Mouse (Mus musculus): ENCODE measurements at regions not wholly inside any gene's neighbourhood (a gene's known extent, or its start where the extent isn't known, plus 50 kb on each side); places are given as distances from the start of the nearest gene placed in this dataset.

DNA sequence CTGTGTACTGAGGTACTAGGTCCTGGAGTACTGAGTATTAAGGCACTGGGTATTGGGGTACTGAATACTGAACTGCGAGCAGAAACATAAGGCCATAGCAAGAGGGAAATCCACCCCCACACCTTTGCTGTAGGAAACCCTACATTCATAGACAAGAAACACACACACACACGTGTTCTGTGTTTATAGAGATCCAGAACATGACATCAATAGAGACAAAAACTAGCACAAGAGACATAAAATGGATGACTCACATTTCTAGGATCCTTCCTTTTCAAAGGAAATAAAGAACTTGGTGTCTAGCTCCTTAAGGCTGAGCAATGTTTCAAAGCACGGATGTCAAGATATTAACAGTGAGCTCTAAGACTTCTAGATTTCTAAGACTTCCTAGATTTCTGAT, 49.9 kb upstream of the Nepro start:
- Histone ChIP-seq H3K4me2 (no peak overlapping the region), H3K27me3 (replicated peaks) (no peaks in the 10 kb centered on the region), H3K4me1 (peaks cover 3% of the 10 kb centered on the region; the same call in 1 of the 2 replicates), H3K9me3 (no peaks in the 10 kb centered on the region), H3K4me3 (replicated peaks) (no peak overlapping the region), H3K36me3 (no peaks in the 10 kb centered on the region), H3K9ac (no peak overlapping the region), H3K27ac (no peak overlapping the region)
- WGBS: 78% methylated on average over 3 of the region's 3 CpGs
- ATAC-seq (ENCODE audit: insufficient read depth, low FRiP score, low read depth): no peak

DNA sequence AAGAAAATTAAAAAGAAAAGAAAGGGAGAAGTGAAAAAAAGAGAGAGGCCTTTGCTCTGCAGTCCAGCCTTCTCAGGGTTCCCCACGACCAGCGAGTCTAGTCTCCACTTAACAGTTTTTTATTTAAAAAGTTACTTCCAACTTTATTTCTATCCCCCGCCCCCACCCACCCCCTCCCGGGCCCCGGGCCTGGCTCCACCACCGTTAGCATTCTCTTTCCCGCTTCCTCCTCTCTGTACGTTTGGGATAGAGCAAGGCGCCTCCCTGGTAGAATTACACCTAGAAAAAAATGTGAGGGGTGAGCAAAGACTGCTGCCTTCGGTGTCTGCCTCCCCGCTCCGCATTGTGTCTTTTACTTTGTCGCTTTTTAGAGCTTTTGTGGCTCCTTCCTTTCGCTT, 51.7 kb upstream of the Nepro start:
- peak overlapping the region; percentile 63; the same call in 1 of the 2 replicates for H3K27ac ChIP-seq
- no peak overlapping the region; the same call in 1 of the 2 replicates for H3K4me3 ChIP-seq (replicated peaks)
- H3K9me3 ChIP-seq: no peaks in the 10 kb centered on the region
- peak overlapping the region; percentile 41 for H3K4me2 ChIP-seq
- 0 out of 2 replicates have a peak, but pooled peaks have one; percentile 27 for ATAC-seq (ENCODE audit: insufficient read depth, low FRiP score, low read depth)
- no peaks in the 10 kb centered on the region for H3K27me3 ChIP-seq (replicated peaks)
- 12% methylated on average over 14 of the region's 14 CpGs for WGBS
- no peak overlapping the region for H3K9ac ChIP-seq
- H3K4me1 ChIP-seq: peaks cover 3% of the 10 kb centered on the region; the same call in 1 of the 2 replicates
- H3K36me3 ChIP-seq: no peaks in the 10 kb centered on the region

GRCm38 (mm10) chr16:44671551-44672421, 52.3 kb upstream of the Nepro start:
- H3K4me1 ChIP-seq: peaks cover 3% of the 10 kb centered on the region; the same call in 1 of the 2 replicates
- no peaks in the 10 kb centered on the region for H3K27me3 ChIP-seq (replicated peaks)
- H3K27ac ChIP-seq: peak overlapping the region; percentile 63
- no peaks in the 10 kb centered on the region for H3K9me3 ChIP-seq
- WGBS: 19% methylated on average over 22 of the region's 22 CpGs
- no peak for ATAC-seq (ENCODE audit: insufficient read depth, low FRiP score, low read depth)
- H3K36me3 ChIP-seq: no peaks in the 10 kb centered on the region
- no peak overlapping the region for H3K4me3 ChIP-seq (replicated peaks)
- no peak overlapping the region for H3K9ac ChIP-seq
- peak overlapping the region; percentile 41 for H3K4me2 ChIP-seq

- WGBS: 91% methylated on average over 6 of the region's 6 CpGs
- Histone ChIP-seq H3K4me3 (replicated peaks) (no peak overlapping the region), H3K27me3 (replicated peaks) (no peaks in the 10 kb centered on the region), H3K9ac (no peak overlapping the region), H3K36me3 (no peaks in the 10 kb centered on the region), H3K27ac (no peak overlapping the region), H3K9me3 (no peaks in the 10 kb centered on the region), H3K4me1 (peaks cover 3% of the 10 kb centered on the region; the same call in 1 of the 2 replicates), H3K4me2 (no peak overlapping the region)
- no peak for ATAC-seq (ENCODE audit: insufficient read depth, low FRiP score, low read depth)
Observed at GRCm38 (mm10) chr16:44668061-44668460, 56.0 kb upstream of the Nepro start.

- Histone ChIP-seq H3K4me3 (replicated peaks) (no peak overlapping the region), H3K27me3 (replicated peaks) (no peaks in the 10 kb centered on the region), H3K36me3 (no peaks in the 10 kb centered on the region), H3K27ac (no peak overlapping the region), H3K4me1 (peaks cover 3% of the 10 kb centered on the region; the same call in 1 of the 2 replicates), H3K4me2 (no peak overlapping the region), H3K9me3 (no peaks in the 10 kb centered on the region), H3K9ac (no peak overlapping the region)
- WGBS: 62% methylated on average over 6 of the region's 6 CpGs
- no peak for ATAC-seq (ENCODE audit: insufficient read depth, low FRiP score, low read depth)
Observed at GRCm38 (mm10) chr16:44667118-44667517, 57.0 kb upstream of the Nepro start.

DNA sequence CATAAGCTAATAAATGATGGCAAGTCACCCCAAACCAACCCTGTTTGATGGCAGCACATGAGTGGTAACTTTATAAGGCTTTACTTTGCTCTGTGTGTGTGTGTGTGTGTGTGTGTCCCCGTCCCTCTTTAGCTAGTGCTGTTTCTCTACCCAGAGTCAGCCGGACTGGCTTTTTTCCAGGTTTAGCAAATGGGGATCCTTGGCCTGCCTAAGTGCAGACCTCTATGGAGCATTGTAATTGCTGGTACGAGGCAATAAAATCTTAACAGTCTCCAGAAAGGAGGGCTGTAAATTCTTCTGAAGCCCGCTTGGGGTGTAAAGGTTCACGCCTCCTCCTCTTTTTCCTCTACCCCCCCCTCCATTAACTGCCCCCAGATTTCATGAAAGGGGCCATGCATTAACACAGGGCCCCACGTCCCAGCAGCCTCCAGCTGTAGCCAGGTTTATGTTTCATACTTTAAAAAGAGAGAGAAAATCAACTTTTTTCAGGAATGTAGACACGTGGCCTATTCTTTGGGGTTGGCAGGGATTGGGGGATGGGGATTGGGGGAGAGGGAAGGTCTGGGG, 57.6 kb upstream of the Nepro start:
- 33% methylated on average over 7 of the region's 7 CpGs for WGBS
- Histone ChIP-seq H3K4me1 (0 out of 2 replicates have a peak, but pooled peaks cover 2% of the 10 kb centered on the region), H3K4me3 (replicated peaks) (no peak overlapping the region), H3K9me3 (no peaks in the 10 kb centered on the region), H3K27me3 (replicated peaks) (no peaks in the 10 kb centered on the region), H3K4me2 (no peak overlapping the region), H3K36me3 (no peaks in the 10 kb centered on the region), H3K27ac (no peak overlapping the region), H3K9ac (no peak overlapping the region)
- no peak for ATAC-seq (ENCODE audit: insufficient read depth, low FRiP score, low read depth)

DNA sequence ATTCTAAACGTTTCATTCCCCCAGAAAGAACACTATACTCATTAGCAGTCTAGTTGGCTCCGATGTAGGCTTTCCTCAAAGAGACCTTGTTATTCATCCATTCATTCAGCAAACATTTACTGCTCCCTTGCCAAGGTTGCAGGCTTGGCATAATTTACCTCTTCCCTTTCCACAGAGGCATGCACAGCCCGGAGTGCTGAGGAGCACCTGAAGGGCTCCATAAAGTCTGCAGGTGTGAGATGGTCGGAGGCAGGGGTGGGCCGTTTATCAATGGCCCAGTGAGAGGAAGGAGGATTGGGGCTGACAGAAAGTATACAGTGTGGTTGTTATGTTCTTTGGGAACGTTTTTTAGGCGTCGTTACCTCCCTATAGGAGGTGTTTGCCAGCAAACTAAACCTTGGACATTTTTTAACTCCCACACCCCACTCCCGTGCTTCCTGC, 58.6 kb upstream of the Nepro start:
- Histone ChIP-seq H3K9me3 (no peaks in the 10 kb centered on the region), H3K27ac (no peak overlapping the region), H3K9ac (no peak overlapping the region), H3K4me2 (no peak overlapping the region), H3K36me3 (no peaks in the 10 kb centered on the region), H3K27me3 (replicated peaks) (no peaks in the 10 kb centered on the region), H3K4me3 (replicated peaks) (no peak overlapping the region), H3K4me1 (no peaks in the 10 kb centered on the region)
- 50% methylated on average over 9 of the region's 9 CpGs for WGBS
- no peak for ATAC-seq (ENCODE audit: insufficient read depth, low FRiP score, low read depth)

DNA sequence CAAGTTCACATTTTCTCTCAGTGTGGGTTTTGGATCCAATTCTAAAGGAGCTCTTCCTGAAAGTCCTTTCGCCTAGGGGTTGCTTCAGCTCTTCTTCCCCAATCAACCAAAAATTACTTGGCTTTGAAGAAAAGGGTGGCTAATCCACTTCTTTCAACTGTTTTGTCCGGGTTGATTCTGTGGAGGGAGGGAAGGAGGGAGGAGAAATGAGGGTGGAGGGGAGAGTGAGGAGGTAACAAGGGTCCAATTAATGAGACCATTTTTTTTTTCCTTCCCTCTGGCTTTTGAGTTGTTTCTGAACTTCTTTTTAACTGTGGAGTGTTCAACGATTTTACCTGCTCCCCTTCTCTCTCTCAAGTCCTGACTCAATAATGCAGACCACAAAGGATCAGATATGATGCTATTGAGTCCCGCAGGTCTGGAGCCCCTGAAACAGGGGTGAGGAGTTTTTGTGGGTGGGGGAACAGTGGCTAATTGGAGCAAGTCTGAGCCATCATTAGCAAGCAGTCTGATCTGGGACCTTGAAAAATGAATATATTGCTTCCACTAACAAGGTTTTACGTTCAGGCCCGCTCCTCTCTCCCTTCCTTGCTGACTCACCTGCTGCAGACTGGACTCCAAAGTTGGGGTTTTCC, 61.0 kb upstream of the Nepro start:
- WGBS: 76% methylated on average over 6 of the region's 6 CpGs
- no peak for ATAC-seq (ENCODE audit: insufficient read depth, low FRiP score, low read depth)

DNA sequence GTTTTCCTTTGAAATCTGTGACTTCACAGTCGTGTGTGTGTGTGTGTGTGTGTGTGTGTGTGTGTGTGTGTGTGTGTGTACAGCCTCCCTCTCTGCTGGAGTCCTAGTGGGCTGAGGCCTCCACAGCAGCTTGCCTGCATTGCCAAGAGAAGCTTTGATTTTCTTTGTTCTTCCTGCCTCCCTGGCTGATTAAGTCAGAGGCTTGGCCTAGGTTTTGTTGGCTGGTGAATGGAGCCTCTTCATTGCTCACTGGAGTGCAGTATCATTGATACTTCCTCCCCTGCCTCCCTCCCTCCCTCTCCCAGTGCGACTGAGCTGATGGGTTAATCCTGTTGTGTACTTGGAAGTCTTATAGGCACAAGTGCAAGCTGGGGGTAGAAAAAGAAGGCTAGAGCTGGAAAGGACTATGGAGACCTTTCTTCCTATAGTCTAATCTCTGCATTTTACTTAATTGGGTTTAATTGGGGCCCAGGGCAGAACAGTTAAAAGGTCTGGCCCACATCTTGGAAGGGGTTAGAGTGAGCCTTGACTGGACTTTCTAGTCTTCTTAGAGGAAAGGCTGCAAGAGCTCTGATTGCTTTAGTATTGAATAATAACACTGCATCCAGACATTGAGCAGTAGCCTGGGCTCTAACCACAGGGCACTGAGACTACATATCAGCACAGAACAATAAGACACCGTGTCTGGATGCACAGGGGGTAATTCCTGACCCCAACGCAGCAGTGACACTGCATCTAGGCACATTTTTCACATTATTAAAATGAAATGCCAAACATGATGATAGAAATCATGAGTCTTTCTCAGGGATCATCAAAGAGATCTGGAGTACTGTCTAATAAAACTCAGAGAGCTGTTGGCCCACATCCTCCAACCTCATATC, 62.9 kb upstream of the Nepro start:
- 53% methylated on average over 4 of the region's 4 CpGs for whole genome bisulfite sequencing
- Histone ChIP-seq H3K27ac (no peak overlapping the region), H3K4me1 (no peaks in the 10 kb centered on the region), H3K9ac (no peak overlapping the region), H3K4me2 (no peak overlapping the region), H3K27me3 (replicated peaks) (no peaks in the 10 kb centered on the region), H3K9me3 (no peaks in the 10 kb centered on the region), H3K4me3 (replicated peaks) (no peak overlapping the region), H3K36me3 (no peaks in the 10 kb centered on the region)
- no peak for ATAC-seq (ENCODE audit: insufficient read depth, low FRiP score, low read depth)

More for the DNA sequence above, 61.0 kb upstream of the Nepro start:
- Histone ChIP-seq H3K9me3 (no peaks in the 10 kb centered on the region), H3K27ac (no peak overlapping the region), H3K4me2 (no peak overlapping the region), H3K9ac (no peak overlapping the region), H3K4me1 (no peaks in the 10 kb centered on the region), H3K27me3 (replicated peaks) (no peaks in the 10 kb centered on the region), H3K36me3 (no peaks in the 10 kb centered on the region), H3K4me3 (replicated peaks) (no peak overlapping the region)

- Histone ChIP-seq H3K27me3 (replicated peaks) (no peaks in the 10 kb centered on the region), H3K9me3 (no peaks in the 10 kb centered on the region), H3K27ac (no peak overlapping the region), H3K4me3 (replicated peaks) (no peak overlapping the region), H3K4me1 (no peaks in the 10 kb centered on the region), H3K36me3 (no peaks in the 10 kb centered on the region), H3K9ac (no peak overlapping the region), H3K4me2 (no peak overlapping the region)
- ATAC-seq (ENCODE audit: insufficient read depth, low FRiP score, low read depth): no peak
- WGBS: 64% methylated on average over 8 of the region's 8 CpGs
Observed at GRCm38 (mm10) chr16:44658306-44658705, 65.8 kb upstream of the Nepro start.

GRCm38 (mm10) chr16:44656181-44656580, 67.9 kb upstream of the Nepro start:
- whole genome bisulfite sequencing: 82% methylated on average over 1 of the region's 1 CpGs

More at GRCm38 (mm10) chr16:44656181-44656580, 67.9 kb upstream of the Nepro start:
- H3K27ac ChIP-seq: no peak overlapping the region
- no peak overlapping the region for H3K9ac ChIP-seq
- H3K9me3 ChIP-seq: no peaks in the 10 kb centered on the region
- no peak for ATAC-seq (ENCODE audit: insufficient read depth, low FRiP score, low read depth)
- H3K27me3 ChIP-seq (replicated peaks): no peaks in the 10 kb centered on the region
- H3K36me3 ChIP-seq: no peaks in the 10 kb centered on the region
- no peak overlapping the region for H3K4me2 ChIP-seq
- no peaks in the 10 kb centered on the region for H3K4me1 ChIP-seq
- H3K4me3 ChIP-seq (replicated peaks): no peak overlapping the region
